ENCODE assay signal across 8 mouse cellular contexts in genomic region chr11:78560447-78560846, GRCm38 (mm10). TPM values are rescaled to one million over a fixed set of nuclear protein-coding genes. Genes with fewer than 3 reads are reported as not detected.
DNase-seq lines count a peak whose midpoint lies in the region; ATAC-seq and TF ChIP-seq lines count a peak whose summit lies in the region.

No protein-coding gene starts in this region.

- no peaks in the 10 kb centered on the region for H3K27me3 ChIP-seq in intestine, embryonic 16.5 days (replicated peaks; ENCODE audit: control insufficient read depth, insufficient read depth, low read length)
- no peaks in the 10 kb centered on the region for H3K27me3 ChIP-seq in spleen, adult 2 months (ENCODE audit: control insufficient read depth, insufficient read depth, low read length)

- no peak overlapping the region for H3K4me3 ChIP-seq in intestine, embryonic 16.5 days (ENCODE audit: low read length)
- no peak overlapping the region for H3K4me3 ChIP-seq in spleen, adult 2 months (ENCODE audit: extremely low read depth, insufficient read depth, insufficient read length)

- 0 out of 2 replicates have a peak, but pooled peaks cover 2% of the 10 kb centered on the region for H3K36me3 ChIP-seq in intestine, embryonic 16.5 days (ENCODE audit: control insufficient read depth, insufficient read depth, low read length)
- no peaks in the 10 kb centered on the region for H3K36me3 ChIP-seq in spleen, adult 2 months (ENCODE audit: control insufficient read depth, insufficient read depth, low read length)

- DNase-seq in ovary, postnatal 36 days (ENCODE audit: low spot score): peak; percentile 41
- no peak for DNase-seq in ovary, postnatal 10 days (ENCODE audit: low spot score)
- DNase-seq in cerebellum, postnatal 14 days: peak; percentile 86 to 90
- DNase-seq in frontal cortex, postnatal 25 days (ENCODE audit: low spot score in 2 of 2): peak; percentile 42 to 64
- DNase-seq in left cerebral cortex, postnatal 14 days (ENCODE audit: low spot score in 2 of 2): peak; percentile 84 to 86
- peak; percentile 79 for DNase-seq in mesoderm, embryonic 11.5 days (ENCODE audit: low read depth, low spot score)
- DNase-seq in spleen, adult 2 months (ENCODE audit: low read depth in 1 of 2, low spot score in 2 of 2): peak; percentile 26 to 56

- no peak overlapping the region for H3K4me2 ChIP-seq in intestine, embryonic 16.5 days (ENCODE audit: low read depth, low read length)

- TF ChIP-seq CTCF in spleen, adult 2 months (IDR thresholded peaks at IDR 0.05; ENCODE audit: extremely low read depth, insufficient read depth, insufficient read length, insufficient replicate concordance): peak; percentile 52; the same call in 1 of the 2 replicates

- intact Hi-C loops in left cerebral cortex, postnatal 14 days (cut with DNase I): loop anchor here (10.0 kb wide), 1 partner anchor 134 kb away; the partner anchor contains the start of gene Nlk

- peaks cover 4% of the 10 kb centered on the region; the same call in 1 of the 2 replicates for H3K4me1 ChIP-seq in intestine, embryonic 16.5 days (ENCODE audit: control insufficient read depth, insufficient read depth, low read length)
- no peaks in the 10 kb centered on the region for H3K4me1 ChIP-seq in spleen, adult 2 months (ENCODE audit: control insufficient read depth, insufficient read depth, insufficient read length)

- no peak overlapping the region for H3K27ac ChIP-seq in intestine, embryonic 16.5 days (ENCODE audit: low read length)
- no peak overlapping the region for H3K27ac ChIP-seq in spleen, adult 2 months (ENCODE audit: insufficient read depth, low read length)

- no peaks in the 10 kb centered on the region for H3K9me3 ChIP-seq in intestine, embryonic 16.5 days (ENCODE audit: control insufficient read depth, low read length)

- ATAC-seq in intestine, embryonic 16.5 days: peak; percentile 58; the same call in 1 of the 2 replicates

- TF ChIP-seq POLR2A in spleen, adult 2 months (IDR thresholded peaks at IDR 0.05; ENCODE audit: low read depth, low read length): no peak

- no peak overlapping the region for H3K9ac ChIP-seq in intestine, embryonic 16.5 days (ENCODE audit: low read depth, low read length)

- WGBS in intestine, embryonic 16.5 days: 14% methylated on average over 4 of the region's 4 CpGs
- 14% methylated on average over 4 of the region's 4 CpGs for WGBS in spleen, adult 2 months

RNA-seq across cellular contexts. Expression of gene Tmem97, which starts 9.9 kb away (rescaled TPM):
- polyA plus RNA-seq in intestine, embryonic 16.5 days (2015; fragmentation: Nextera tagmentation; extraction: Ambion mirVana): 228 and 248 TPM in 2 replicates
- total RNA-seq in left cerebral cortex, postnatal 14 days (2021): 10 to 100 TPM; 22.2 to 24.0 TPM
- polyA plus RNA-seq in spleen, adult 2 months (2012; rRNA removed): 15.6 and 19.9 TPM in 2 replicates

RNA-seq across cellular contexts. Expression of gene Ift20, which starts 24.3 kb away (rescaled TPM):
- 118 and 124 TPM in 2 replicates for polyA plus RNA-seq in intestine, embryonic 16.5 days (2015; fragmentation: Nextera tagmentation; extraction: Ambion mirVana)
- total RNA-seq in left cerebral cortex, postnatal 14 days (2021): 10 to 100 TPM; 83.0 to 87.6 TPM
- polyA plus RNA-seq in spleen, adult 2 months (2012; rRNA removed): 41.7 and 44.8 TPM in 2 replicates

RNA-seq across cellular contexts. Expression of gene Tnfaip1, which starts 24.3 kb away (rescaled TPM):
- polyA plus RNA-seq in intestine, embryonic 16.5 days (2015; fragmentation: Nextera tagmentation; extraction: Ambion mirVana): 86.4 and 88.6 TPM in 2 replicates
- 10 to 100 TPM; 42.8 to 46.0 TPM for total RNA-seq in left cerebral cortex, postnatal 14 days (2021)
- polyA plus RNA-seq in spleen, adult 2 months (2012; rRNA removed): 10.4 and 11.8 TPM in 2 replicates

RNA-seq across cellular contexts. Expression of gene Poldip2, which starts 48.5 kb away (rescaled TPM):
- polyA plus RNA-seq in intestine, embryonic 16.5 days (2015; fragmentation: Nextera tagmentation; extraction: Ambion mirVana): 135 and 146 TPM in 2 replicates
- total RNA-seq in left cerebral cortex, postnatal 14 days (2021): 100 to 1,000 TPM; 115 to 119 TPM
- polyA plus RNA-seq in spleen, adult 2 months (2012; rRNA removed): 21.0 and 22.7 TPM in 2 replicates

RNA-seq across cellular contexts. Expression of gene Tmem199, which starts 48.5 kb away (rescaled TPM):
- polyA plus RNA-seq in intestine, embryonic 16.5 days (2015; fragmentation: Nextera tagmentation; extraction: Ambion mirVana): 60.6 and 62.2 TPM in 2 replicates
- total RNA-seq in left cerebral cortex, postnatal 14 days (2021): 10 to 100 TPM; 37.1 to 44.2 TPM
- polyA plus RNA-seq in spleen, adult 2 months (2012; rRNA removed): 8.7 and 9.8 TPM in 2 replicates

Comparison
In these comparisons a context has a peak if more than half of its experiments do, and no peak if none do; other contexts are left out.
1. RNA of gene Tmem97, which starts 9.9 kb away (polyA plus RNA-seq): 228 to 248 TPM in intestine, embryonic 16.5 days; 15.6 to 19.9 TPM in spleen, adult 2 months; every median in the first group is over 10 times any median in the second.